Mouse (Mus musculus): ENCODE data around the gene Arhgap31. TPM values are rescaled to one million over a fixed set of nuclear protein-coding genes. Genes with fewer than 3 reads are reported as not detected.

Gene Arhgap31
- polyA plus RNA-seq, 1 experiment from 2014 or later: 9.8 TPM

DNA sequence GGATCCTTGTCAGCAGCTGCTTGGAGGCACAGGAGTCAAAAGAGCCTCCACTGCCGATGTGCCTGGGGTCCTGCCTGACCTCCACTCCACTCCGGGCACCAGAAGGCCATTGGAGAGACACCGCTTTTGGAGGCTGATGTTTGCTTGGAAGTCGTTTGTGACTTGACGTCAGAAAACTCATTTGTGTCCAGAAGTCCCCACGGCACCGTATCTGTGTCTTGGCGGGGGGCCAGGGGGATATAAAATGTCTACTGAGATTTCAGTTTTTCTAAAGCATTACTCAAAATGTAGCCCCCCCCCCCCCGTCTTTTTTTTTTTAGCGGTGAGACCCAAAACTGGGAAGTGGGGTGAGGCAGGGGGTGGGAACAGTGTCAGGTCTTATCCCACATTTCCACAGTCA is 76.0 kb downstream of the Arhgap31 start:
- WGBS: 64% methylated on average over 10 of the region's 10 CpGs
- ATAC-seq (ENCODE audit: insufficient read depth, low FRiP score, low read depth): no peak
- Histone ChIP-seq H3K27me3 (replicated peaks) (no peaks in the 10 kb centered on the region), H3K9ac (no peak overlapping the region), H3K27ac (no peak overlapping the region), H3K36me3 (peaks cover 4% of the 10 kb centered on the region; the same call in 1 of the 2 replicates), H3K4me3 (replicated peaks) (no peak overlapping the region), H3K4me1 (no peaks in the 10 kb centered on the region), H3K9me3 (no peaks in the 10 kb centered on the region), H3K4me2 (no peak overlapping the region)

DNA sequence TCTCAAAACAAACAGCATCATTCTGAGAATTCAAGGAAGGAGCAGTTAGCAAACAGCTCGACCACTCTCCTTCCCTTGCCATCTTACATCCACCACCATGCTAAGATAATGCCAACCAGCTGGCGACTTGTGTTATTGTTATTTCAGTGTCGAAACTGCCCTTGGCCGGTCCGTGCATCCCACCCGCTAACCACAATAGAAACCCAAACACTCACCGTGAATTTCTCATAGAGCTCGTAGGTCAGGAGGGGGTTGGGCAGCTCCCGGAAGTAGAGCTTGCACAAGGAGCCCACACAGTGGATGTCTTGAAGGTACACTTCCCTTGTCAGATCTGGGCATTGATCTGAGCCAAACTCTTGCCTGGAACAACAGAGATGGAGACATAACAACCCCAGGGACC is 76.4 kb downstream of the Arhgap31 start:
- no peaks in the 10 kb centered on the region for H3K9me3 ChIP-seq
- no peaks in the 10 kb centered on the region for H3K27me3 ChIP-seq (replicated peaks)
- H3K4me2 ChIP-seq: no peak overlapping the region
- ATAC-seq (ENCODE audit: insufficient read depth, low FRiP score, low read depth): no peak
- H3K9ac ChIP-seq: no peak overlapping the region
- H3K27ac ChIP-seq: no peak overlapping the region
- H3K4me3 ChIP-seq (replicated peaks): no peak overlapping the region
- H3K36me3 ChIP-seq: peaks cover 4% of the 10 kb centered on the region; the same call in 1 of the 2 replicates
- H3K4me1 ChIP-seq: no peaks in the 10 kb centered on the region
- WGBS: 59% methylated on average over 9 of the region's 9 CpGs

DNA sequence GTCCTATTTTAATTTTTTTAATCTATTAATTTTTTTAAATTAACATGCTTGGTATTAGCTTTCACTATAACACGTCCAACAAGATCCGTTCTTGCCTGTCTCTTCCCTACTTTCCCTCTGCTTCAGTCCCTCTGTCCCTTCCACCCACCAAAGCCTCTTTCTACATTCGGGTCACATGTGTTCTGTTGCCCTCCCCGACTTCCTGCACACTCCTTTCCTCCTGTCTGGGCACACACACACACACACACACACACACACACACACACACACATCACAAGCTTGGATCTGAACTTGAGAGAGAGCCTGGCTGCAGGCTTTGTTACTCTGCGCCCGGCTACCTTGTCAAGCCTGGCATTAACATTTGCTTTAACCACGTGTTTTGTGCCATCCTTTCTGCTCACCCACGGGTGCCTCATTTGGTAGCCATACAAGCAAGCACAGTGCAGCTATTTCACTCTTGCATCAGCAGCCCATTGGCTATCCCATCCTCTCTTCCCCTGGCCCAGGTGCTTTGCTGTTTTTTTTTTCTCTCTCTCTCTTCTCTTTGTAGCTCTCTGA is 77.2 kb downstream of the Arhgap31 start:
- H3K9me3 ChIP-seq: no peaks in the 10 kb centered on the region
- H3K4me3 ChIP-seq (replicated peaks): no peak overlapping the region
- ATAC-seq (ENCODE audit: insufficient read depth, low FRiP score, low read depth): no peak
- H3K36me3 ChIP-seq: peaks cover 4% of the 10 kb centered on the region; the same call in 1 of the 2 replicates
- H3K9ac ChIP-seq: no peak overlapping the region
- H3K4me2 ChIP-seq: no peak overlapping the region
- H3K27ac ChIP-seq: no peak overlapping the region
- WGBS: 71% methylated on average over 8 of the region's 8 CpGs
- no peaks in the 10 kb centered on the region for H3K27me3 ChIP-seq (replicated peaks)
- no peaks in the 10 kb centered on the region for H3K4me1 ChIP-seq

GRCm38 (mm10) chr16:38632147-38632546 is 80.9 kb downstream of the Arhgap31 start:
- no peak overlapping the region for H3K4me2 ChIP-seq
- H3K27me3 ChIP-seq (replicated peaks): no peaks in the 10 kb centered on the region
- no peak for ATAC-seq (ENCODE audit: insufficient read depth, low FRiP score, low read depth)
- no peaks in the 10 kb centered on the region for H3K36me3 ChIP-seq
- no peak overlapping the region for H3K9ac ChIP-seq
- H3K4me3 ChIP-seq (replicated peaks): no peak overlapping the region
- no peak overlapping the region for H3K27ac ChIP-seq
- WGBS: 60% methylated on average over 6 of the region's 6 CpGs
- H3K9me3 ChIP-seq: no peaks in the 10 kb centered on the region
- H3K4me1 ChIP-seq: no peaks in the 10 kb centered on the region

DNA sequence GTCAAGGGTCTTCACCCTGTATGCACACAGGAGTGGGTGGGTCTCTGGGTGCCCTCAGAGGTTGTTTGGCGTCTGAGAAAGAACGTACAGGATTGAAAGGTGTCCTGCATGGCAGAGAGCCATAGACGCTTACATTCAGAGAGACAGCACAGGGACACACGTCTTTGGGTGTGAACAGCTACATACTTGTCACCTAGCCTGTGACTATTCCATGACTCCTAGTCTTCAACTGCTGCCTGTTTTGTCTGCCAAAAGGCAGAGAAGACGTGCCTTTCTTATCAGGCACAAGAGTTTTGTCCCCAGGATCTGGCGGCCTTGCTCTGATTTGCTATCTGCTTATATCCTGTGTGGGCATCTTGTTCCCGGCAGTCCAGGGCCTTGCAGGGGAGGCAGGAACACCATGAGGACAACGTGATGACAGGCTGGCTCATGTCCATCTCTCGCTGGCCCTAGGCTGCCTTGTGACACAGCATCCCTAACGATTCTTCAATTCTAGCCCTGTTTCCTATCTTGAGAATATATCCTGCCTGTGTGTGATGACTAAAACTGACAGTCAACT is 87.2 kb downstream of the Arhgap31 start:
- no peak overlapping the region for H3K27ac ChIP-seq
- H3K4me1 ChIP-seq: no peaks in the 10 kb centered on the region
- no peaks in the 10 kb centered on the region for H3K27me3 ChIP-seq (replicated peaks)
- H3K9ac ChIP-seq: no peak overlapping the region
- no peak overlapping the region for H3K4me2 ChIP-seq
- WGBS: 72% methylated on average over 10 of the region's 10 CpGs
- H3K4me3 ChIP-seq (replicated peaks): no peak overlapping the region
- no peaks in the 10 kb centered on the region for H3K36me3 ChIP-seq
- no peak for ATAC-seq (ENCODE audit: insufficient read depth, low FRiP score, low read depth)
- no peaks in the 10 kb centered on the region for H3K9me3 ChIP-seq

- 84% methylated on average over 7 of the region's 7 CpGs for WGBS
- ATAC-seq (ENCODE audit: insufficient read depth, low FRiP score, low read depth): no peak
Measured at GRCm38 (mm10) chr16:38625411-38625810, 87.7 kb downstream of the Arhgap31 start.

DNA sequence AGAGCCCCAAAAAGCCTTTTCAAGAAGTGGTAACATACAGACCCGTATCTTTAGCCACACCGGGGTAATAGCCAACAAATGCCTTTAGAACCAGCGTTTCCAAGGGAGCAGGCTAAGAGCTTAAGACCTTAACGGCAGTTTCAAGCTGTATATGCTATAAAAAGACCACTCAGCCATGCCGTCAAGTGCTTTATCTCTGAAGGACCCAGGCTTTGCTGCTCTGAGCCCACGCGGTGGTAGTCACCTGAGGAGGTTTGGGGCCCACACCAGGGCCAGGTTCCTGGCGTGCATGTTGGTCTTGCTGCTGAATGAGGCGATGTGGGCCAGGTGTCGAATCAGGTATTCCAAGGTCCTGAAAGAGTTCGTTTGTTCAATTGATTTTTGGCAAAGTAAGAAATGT is 88.8 kb downstream of the Arhgap31 start:
- no peak overlapping the region for H3K9ac ChIP-seq
- 68% methylated on average over 11 of the region's 11 CpGs for WGBS
- no peaks in the 10 kb centered on the region for H3K27me3 ChIP-seq (replicated peaks)
- H3K4me2 ChIP-seq: no peak overlapping the region
- no peaks in the 10 kb centered on the region for H3K9me3 ChIP-seq
- H3K27ac ChIP-seq: no peak overlapping the region
- no peak overlapping the region for H3K4me3 ChIP-seq (replicated peaks)
- ATAC-seq (ENCODE audit: insufficient read depth, low FRiP score, low read depth): no peak
- no peaks in the 10 kb centered on the region for H3K4me1 ChIP-seq
- no peaks in the 10 kb centered on the region for H3K36me3 ChIP-seq

More at GRCm38 (mm10) chr16:38625411-38625810, 87.7 kb downstream of the Arhgap31 start:
- Histone ChIP-seq H3K36me3 (no peaks in the 10 kb centered on the region), H3K4me1 (no peaks in the 10 kb centered on the region), H3K27ac (no peak overlapping the region), H3K27me3 (replicated peaks) (no peaks in the 10 kb centered on the region), H3K9me3 (no peaks in the 10 kb centered on the region), H3K4me2 (no peak overlapping the region), H3K9ac (no peak overlapping the region), H3K4me3 (replicated peaks) (no peak overlapping the region)

GRCm38 (mm10) chr16:38622283-38622682 is 90.8 kb downstream of the Arhgap31 start:
- Histone ChIP-seq H3K27ac (no peak overlapping the region), H3K9ac (no peak overlapping the region), H3K4me3 (replicated peaks) (no peak overlapping the region), H3K4me2 (no peak overlapping the region), H3K9me3 (no peaks in the 10 kb centered on the region), H3K27me3 (replicated peaks) (no peaks in the 10 kb centered on the region), H3K4me1 (no peaks in the 10 kb centered on the region), H3K36me3 (no peaks in the 10 kb centered on the region)
- ATAC-seq (ENCODE audit: insufficient read depth, low FRiP score, low read depth): no peak
- WGBS: 62% methylated on average over 2 of the region's 2 CpGs

- H3K36me3 ChIP-seq: no peaks in the 10 kb centered on the region
- H3K9me3 ChIP-seq: no peaks in the 10 kb centered on the region
- no peaks in the 10 kb centered on the region for H3K27me3 ChIP-seq (replicated peaks)
- no peak overlapping the region for H3K27ac ChIP-seq
- WGBS: 87% methylated on average over 16 of the region's 16 CpGs
- H3K4me2 ChIP-seq: no peak overlapping the region
- no peak overlapping the region for H3K4me3 ChIP-seq (replicated peaks)
- H3K9ac ChIP-seq: no peak overlapping the region
- no peak for ATAC-seq (ENCODE audit: insufficient read depth, low FRiP score, low read depth)
- no peaks in the 10 kb centered on the region for H3K4me1 ChIP-seq
Measured at GRCm38 (mm10) chr16:38620696-38621450, 92.2 kb downstream of the Arhgap31 start.

DNA sequence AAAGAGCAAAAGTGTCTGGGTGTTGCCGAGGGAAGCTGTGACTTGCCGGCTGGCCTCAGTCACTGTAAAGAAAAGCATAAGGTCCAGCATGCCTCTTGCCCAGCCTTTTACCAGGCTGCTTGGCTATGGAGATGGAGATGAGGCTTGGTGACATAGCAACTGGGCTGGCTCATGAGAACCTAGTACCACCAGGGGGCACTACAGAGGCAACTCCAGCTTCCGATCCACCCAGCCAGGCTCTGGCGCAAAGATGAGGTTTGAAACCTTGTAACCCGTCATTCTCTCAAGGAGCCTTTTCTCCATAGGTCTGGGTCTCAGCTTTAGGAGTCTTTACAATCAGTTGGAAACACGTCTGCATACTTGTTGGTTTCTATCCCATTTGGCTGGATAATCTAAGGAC is 94.0 kb downstream of the Arhgap31 start:
- H3K27ac ChIP-seq: no peak overlapping the region
- H3K4me1 ChIP-seq: no peaks in the 10 kb centered on the region
- no peak for ATAC-seq (ENCODE audit: insufficient read depth, low FRiP score, low read depth)
- H3K9me3 ChIP-seq: no peaks in the 10 kb centered on the region
- H3K4me3 ChIP-seq (replicated peaks): no peak overlapping the region
- no peak overlapping the region for H3K4me2 ChIP-seq
- no peak overlapping the region for H3K9ac ChIP-seq
- H3K27me3 ChIP-seq (replicated peaks): no peaks in the 10 kb centered on the region
- no peaks in the 10 kb centered on the region for H3K36me3 ChIP-seq
- WGBS: 22% methylated on average over 6 of the region's 6 CpGs

- Histone ChIP-seq H3K27me3 (replicated peaks) (no peaks in the 10 kb centered on the region), H3K4me1 (no peaks in the 10 kb centered on the region), H3K4me3 (replicated peaks) (no peak overlapping the region), H3K9me3 (no peaks in the 10 kb centered on the region), H3K27ac (no peak overlapping the region), H3K4me2 (no peak overlapping the region), H3K9ac (no peak overlapping the region), H3K36me3 (no peaks in the 10 kb centered on the region)
- ATAC-seq (ENCODE audit: insufficient read depth, low FRiP score, low read depth): no peak
- 90% methylated on average over 13 of the region's 13 CpGs for WGBS
Measured at GRCm38 (mm10) chr16:38617977-38618376, 95.1 kb downstream of the Arhgap31 start.

DNA sequence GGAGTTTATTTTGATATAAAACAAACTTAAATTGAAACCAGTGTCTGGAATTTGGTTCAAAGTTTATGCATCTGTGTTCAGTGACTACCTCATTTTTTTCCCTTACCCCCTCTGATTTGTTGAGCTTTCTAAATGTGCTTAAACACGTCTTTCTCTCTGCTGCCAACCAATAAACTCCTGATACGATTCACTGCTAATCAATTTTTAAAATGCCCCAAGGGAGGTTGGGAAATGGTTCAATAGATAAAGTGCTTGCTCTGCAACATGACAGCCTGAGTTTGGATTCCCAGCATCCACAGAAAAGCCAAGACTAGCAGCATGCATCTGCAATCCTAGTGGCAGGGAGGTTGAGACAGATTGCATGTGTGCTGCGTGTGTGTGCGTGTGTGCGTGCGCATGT is 99.4 kb downstream of the Arhgap31 start:
- Histone ChIP-seq H3K9ac (no peak overlapping the region), H3K4me1 (no peaks in the 10 kb centered on the region), H3K36me3 (peaks cover 17% of the 10 kb centered on the region), H3K4me2 (no peak overlapping the region), H3K4me3 (replicated peaks) (no peak overlapping the region), H3K9me3 (no peaks in the 10 kb centered on the region), H3K27me3 (replicated peaks) (no peaks in the 10 kb centered on the region), H3K27ac (no peak overlapping the region)
- 87% methylated on average over 6 of the region's 6 CpGs for WGBS
- no peak for ATAC-seq (ENCODE audit: insufficient read depth, low FRiP score, low read depth)
